Mouse (Mus musculus) CH12.LX (cell line): Measurements from ENCODE around the gene Selenof. TPM values are rescaled to one million over a fixed set of nuclear protein-coding genes. Genes with fewer than 3 reads are reported as not detected.

Experiments
- DNase-seq: peaks from one replicate; pipeline ENCODE4 v3.0.0-alpha.2; 2013; ENCODE audit errors: extremely low read depth
- H3K27ac ChIP-seq: 2 replicates; pipeline ENCODE4 v1.5.1; 2012; ENCODE audit warnings: low read depth, mild to moderate bottlenecking, control low read depth, moderate library complexity; ENCODE audit not compliant: insufficient read depth
- H3K27me3 ChIP-seq: replicated peaks from 2 replicates; pipeline ENCODE3; 2012; ENCODE audit warnings: inconsistent platforms
- H3K36me3 ChIP-seq, 2 experiments: replicated peaks in 1 of 2; 2 replicates each; pipeline versions ENCODE3 to v1.6.1; 2012; ENCODE audit warnings: inconsistent platforms in 1 of 2, low read length in 1 of 2, mild to moderate bottlenecking in 1 of 2, mixed read lengths in 1 of 2, moderate library complexity in 1 of 2; ENCODE audit not compliant: control insufficient read depth in 1 of 2, insufficient read depth in 1 of 2
- H3K4me1 ChIP-seq, 2 experiments: 2 replicates each; pipeline ENCODE4 v1.6.1; 2012; ENCODE audit warnings: inconsistent platforms in 1 of 2, moderate library complexity in 1 of 2; ENCODE audit not compliant: insufficient read depth in 2 of 2, control insufficient read depth in 1 of 2
- H3K4me2 ChIP-seq: 2 replicates; pipeline ENCODE4 v1.6.1; 2012; ENCODE audit warnings: low read depth, mild to moderate bottlenecking, control low read depth; ENCODE audit not compliant: poor library complexity, insufficient read depth, severe bottlenecking
- H3K4me3 ChIP-seq, 3 experiments: fragments of 150-350 bp in 1 of 3; sonication (generic) in 1 of 3; replicated peaks in 1 of 3; 2 replicates each; pipeline versions ENCODE3 to v1.5.1; 2011 to 2012; ENCODE audit warnings: low read depth in 2 of 3, low read length in 2 of 3, mild to moderate bottlenecking in 2 of 3, moderate library complexity in 2 of 3, control low read depth in 1 of 3, improper control_type of control experiment in 1 of 3, inconsistent platforms in 1 of 3, mixed read lengths in 1 of 3; ENCODE audit not compliant: poor library complexity in 1 of 3
- H3K79me2 ChIP-seq: replicated peaks from 2 replicates; pipeline ENCODE4 v1.6.1; 2012; ENCODE audit warnings: mild to moderate bottlenecking, moderate library complexity; ENCODE audit not compliant: control insufficient read depth, poor library complexity, insufficient read depth, severe bottlenecking; ENCODE audit errors: extremely low read depth
- H3K9ac ChIP-seq: 2 replicates; pipeline ENCODE4 v1.6.1; 2012; ENCODE audit warnings: low read depth, mild to moderate bottlenecking, control low read depth, moderate library complexity; ENCODE audit not compliant: insufficient read depth
- H3K9me3 ChIP-seq: replicated peaks from 2 replicates; pipeline ENCODE3; 2012; ENCODE audit warnings: low read length, inconsistent platforms, mixed read lengths
- CHD1 ChIP-seq: IDR thresholded peaks from 2 replicates; pipeline ENCODE4 v1.6.1; 2012; ENCODE audit warnings: low read depth, low read length, improper control_type of control experiment, inconsistent platforms
- CHD2 ChIP-seq: IDR thresholded peaks from 2 replicates; pipeline ENCODE4 v1.6.1; 2011; ENCODE audit warnings: low read length, improper control_type of control experiment
- CTCF ChIP-seq, 2 experiments: IDR thresholded peaks in 1 of 2; conservative IDR thresholded peaks in 1 of 2; 2 replicates each; pipeline ENCODE4 v1.5.1; 2011 to 2012; ENCODE audit warnings: low read depth in 2 of 2, low read length in 2 of 2, improper control_type of control experiment in 1 of 2, inconsistent platforms in 1 of 2, mild to moderate bottlenecking in 1 of 2, moderate library complexity in 1 of 2
- ELF1 ChIP-seq: IDR thresholded peaks from 2 replicates; pipeline ENCODE4 v1.6.1; 2014; ENCODE audit warnings: low read depth, mild to moderate bottlenecking, inconsistent platforms, low read length, improper control_type of control experiment
- GABPA ChIP-seq: IDR thresholded peaks from 2 replicates; pipeline ENCODE4 v1.6.1; 2012; ENCODE audit warnings: low read depth, low read length, improper control_type of control experiment, inconsistent platforms; ENCODE audit not compliant: insufficient replicate concordance
- HCFC1 ChIP-seq: IDR thresholded peaks from 2 replicates; pipeline ENCODE4 v1.6.1; 2012; ENCODE audit warnings: low read depth, mild to moderate bottlenecking, inconsistent platforms, low read length, improper control_type of control experiment
- IRF4 ChIP-seq: IDR thresholded peaks from 2 replicates; pipeline ENCODE4 v1.6.1; 2014; ENCODE audit warnings: low read depth, mild to moderate bottlenecking, inconsistent platforms, low read length, improper control_type of control experiment
- JUND ChIP-seq: conservative IDR thresholded peaks from 2 replicates; pipeline ENCODE4 v1.6.1; 2011; ENCODE audit warnings: low read depth, low read length, improper control_type of control experiment
- KAT2A ChIP-seq: IDR thresholded peaks from 2 replicates; pipeline ENCODE4 v1.6.1; 2012; ENCODE audit warnings: low read length, improper control_type of control experiment, inconsistent platforms; ENCODE audit not compliant: insufficient replicate concordance
- MAFK ChIP-seq: IDR thresholded peaks from 2 replicates; pipeline ENCODE4 v1.6.1; 2011; ENCODE audit warnings: low read length, improper control_type of control experiment; ENCODE audit not compliant: insufficient replicate concordance
- MAX ChIP-seq: IDR thresholded peaks from 2 replicates; pipeline ENCODE4 v1.6.1; 2011; ENCODE audit warnings: low read length, improper control_type of control experiment
- MEF2A ChIP-seq: IDR thresholded peaks from 2 replicates; pipeline ENCODE4 v1.6.1; 2014; ENCODE audit warnings: low read depth, mild to moderate bottlenecking, inconsistent platforms, low read length, improper control_type of control experiment, borderline replicate concordance
- MXI1 ChIP-seq: IDR thresholded peaks from 2 replicates; pipeline ENCODE4 v1.6.1; 2011; ENCODE audit warnings: mild to moderate bottlenecking, low read depth, low read length, improper control_type of control experiment
- NELFE ChIP-seq: IDR thresholded peaks from 2 replicates; pipeline ENCODE4 v1.6.1; 2011; ENCODE audit warnings: low read depth, low read length, improper control_type of control experiment
- PAX5 ChIP-seq: IDR thresholded peaks from 2 replicates; pipeline ENCODE4 v1.6.1; 2012; ENCODE audit warnings: low read length, inconsistent platforms, mixed read lengths
- POLR2AphosphoS2 ChIP-seq: IDR thresholded peaks from 2 replicates; pipeline ENCODE4 v1.6.1; 2011; ENCODE audit warnings: low read depth, low read length, improper control_type of control experiment
- SIN3A ChIP-seq: IDR thresholded peaks from 2 replicates; pipeline ENCODE4 v1.6.1; 2012; ENCODE audit warnings: low read length, improper control_type of control experiment, inconsistent platforms
- TBP ChIP-seq: conservative IDR thresholded peaks from 2 replicates; pipeline ENCODE4 v1.6.1; 2011; ENCODE audit warnings: low read depth, low read length, improper control_type of control experiment
- ZC3H11A ChIP-seq: IDR thresholded peaks from 2 replicates; pipeline ENCODE4 v1.6.1; 2012; ENCODE audit warnings: low read depth, mild to moderate bottlenecking, inconsistent platforms, low read length, improper control_type of control experiment
- ZKSCAN1 ChIP-seq: IDR thresholded peaks from 2 replicates; pipeline ENCODE4 v1.6.1; 2012; ENCODE audit warnings: low read depth, inconsistent platforms, low read length, improper control_type of control experiment, borderline replicate concordance
- ZMIZ1 ChIP-seq: IDR thresholded peaks from 2 replicates; pipeline ENCODE4 v1.6.1; 2012; ENCODE audit warnings: low read depth, mild to moderate bottlenecking, inconsistent platforms, low read length, improper control_type of control experiment
- ZNF384 ChIP-seq: IDR thresholded peaks from 2 replicates; pipeline ENCODE4 v1.6.1; 2012; ENCODE audit warnings: low read depth, low read length, improper control_type of control experiment, inconsistent platforms
- dilution Hi-C: fragments of 300-500 bp; cut with MboI; formaldehyde crosslinking; loops from 2 replicates; pipeline ENCODE4 v1.14.3; 2020; ENCODE audit warnings: low sequenced_read_pairs; ENCODE audit not compliant: extremely low pct_unique_long_range_greater_than_20kb, extremely low pct_ligation_motif_present
- in situ Hi-C: fragments of 300-500 bp; cut with MboI; formaldehyde crosslinking; loops from 3 replicates; pipeline ENCODE4 v1.14.3; 2019; ENCODE audit warnings: low sequenced_read_pairs, low pct_ligation_motif_present, low pct_unique_long_range_greater_than_20kb, mixed read lengths
- polyA plus RNA-seq: library from polyadenylated mRNA; unstranded; fragments of >175 nt; gene quantifications from 2 replicates; pipeline ENCODE4 v1.2.1, GENCODE M21; 2012; ENCODE audit warnings: low read depth; ENCODE audit not compliant: insufficient read length
- total RNA-seq, 2 experiments: library from RNA; depleted of rRNA; stranded (reverse); fragments of 300-350 nt in 1 of 2; fragments of >200 nt in 1 of 2; gene quantifications; 2 replicates each; pipeline ENCODE4 v1.2.3; 2012 to 2014

The Selenof gene
- total and polyA plus RNA-seq, 3 experiments: 528 to 1,358 (median 678) TPM

- H3K9ac ChIP-seq: no peak overlapping the region
- H3K4me3 ChIP-seq: no peak overlapping the region
- no peak for DNase-seq
- H3K36me3 ChIP-seq: peaks cover 0 to 19% of the 10 kb centered on the region in 2 experiments
- no peaks in the 10 kb centered on the region for H3K27me3 ChIP-seq
- dilution Hi-C loops: no loop called here
- H3K4me2 ChIP-seq: no peak overlapping the region
- peaks cover 8% of the 10 kb centered on the region for H3K79me2 ChIP-seq
- peaks cover 0 to 6% of the 10 kb centered on the region in 2 experiments; a peak in 2 of 4 replicates for H3K4me1 ChIP-seq
- H3K27ac ChIP-seq: no peak overlapping the region
- H3K9me3 ChIP-seq: no peaks in the 10 kb centered on the region
- in situ Hi-C loops: no loop called here
- no peak for TF ChIP-seq CTCF (conservative IDR thresholded peaks at IDR 0.05 in 1 of 2, IDR thresholded peaks at IDR 0.05 in 1 of 2; ENCODE audit: low read depth in 2 of 2, low read length in 2 of 2)
- no peak for TF ChIP-seq JUND
- TF ChIP-seq NELFE: no peak
- no peak for TF ChIP-seq CHD2
- no peak for TF ChIP-seq POLR2AphosphoS2
- TF ChIP-seq, all 38 proteins: peak for 0
Observed at GRCm38 (mm10) chr3:144551416-144551815, 18.7 kb upstream of the Selenof start.

- no peak overlapping the region for H3K4me3 ChIP-seq
- no peak overlapping the region for H3K4me2 ChIP-seq
- DNase-seq: no peak
Observed at GRCm38 (mm10) chr3:144553942-144554341, 16.2 kb upstream of the Selenof start.

DNA sequence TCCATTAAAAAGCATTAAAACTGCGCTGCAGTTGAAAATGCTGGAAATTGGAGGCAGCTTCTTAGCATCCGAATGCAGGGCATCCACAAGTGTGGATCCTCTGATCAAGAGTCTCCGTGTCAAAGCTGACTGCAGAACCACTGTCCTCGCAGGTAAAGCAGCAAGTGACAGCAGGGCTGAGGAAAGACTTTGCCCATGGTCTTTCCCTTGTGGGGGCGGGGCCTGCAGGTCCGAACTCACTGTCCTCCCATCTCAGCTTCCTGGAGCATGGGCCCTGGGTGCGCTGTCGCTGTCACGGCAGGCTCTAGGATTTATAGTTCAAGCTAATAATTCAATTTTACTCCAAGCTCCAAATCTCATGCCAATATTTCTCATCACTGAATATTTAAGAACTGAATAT, 15.6 kb upstream of the Selenof start:
- Histone ChIP-seq H3K27me3 (no peaks in the 10 kb centered on the region), H3K79me2 (peaks cover 12% of the 10 kb centered on the region), H3K4me3 (no peak overlapping the region), H3K4me2 (no peak overlapping the region), H3K9ac (no peak overlapping the region), H3K9me3 (no peaks in the 10 kb centered on the region)
- in situ Hi-C loops: no loop called here
- DNase-seq: no peak
- dilution Hi-C loops: no loop called here
- no peak for TF ChIP-seq GABPA
- TF ChIP-seq, all 38 proteins: peak for 0
- no peak overlapping the region for H3K27ac ChIP-seq
- H3K4me1 ChIP-seq: peaks cover 6 to 16% of the 10 kb centered on the region in 2 experiments
- peaks cover 0 to 17% of the 10 kb centered on the region in 2 experiments for H3K36me3 ChIP-seq

More at GRCm38 (mm10) chr3:144553942-144554341, 16.2 kb upstream of the Selenof start:
- dilution Hi-C loops (no loop called here), in situ Hi-C loops (no loop called here)
- no peak overlapping the region for H3K9ac ChIP-seq
- peaks cover 6 to 11% of the 10 kb centered on the region in 2 experiments for H3K4me1 ChIP-seq
- no peak for TF ChIP-seq TBP
- no peak for TF ChIP-seq CHD2
- no peak for TF ChIP-seq ZC3H11A
- no peak for TF ChIP-seq CHD1
- no peak for TF ChIP-seq KAT2A
- no peak for TF ChIP-seq MEF2A
- no peak for TF ChIP-seq POLR2AphosphoS2
- no peak for TF ChIP-seq ZMIZ1
- TF ChIP-seq MAX: no peak
- TF ChIP-seq ZNF384: no peak
- no peak for TF ChIP-seq MXI1
- no peak for TF ChIP-seq MAFK
- TF ChIP-seq SIN3A: no peak
- TF ChIP-seq NELFE: no peak
- no peak for TF ChIP-seq PAX5
- no peak for TF ChIP-seq HCFC1
- no peak for TF ChIP-seq ELF1
- no peak for TF ChIP-seq ZKSCAN1
- no peak for TF ChIP-seq IRF4
- H3K27me3 ChIP-seq: no peaks in the 10 kb centered on the region
- H3K36me3 ChIP-seq: peaks cover 0 to 20% of the 10 kb centered on the region in 2 experiments
- H3K27ac ChIP-seq: no peak overlapping the region
- H3K79me2 ChIP-seq: peaks cover 12% of the 10 kb centered on the region
- no peaks in the 10 kb centered on the region for H3K9me3 ChIP-seq
